Mouse (Mus musculus) hindbrain, embryonic 13.5 days (tissue): Measurements from ENCODE around the gene Prss46. TPM values are rescaled to one million over a fixed set of nuclear protein-coding genes. Genes with fewer than 3 reads are reported as not detected.
"Not testable (repeated sequence)": the region's sequence is repeated elsewhere in the genome, so short reads cannot be mapped to it uniquely, and the experiment has no call there.

Source experiments
- ATAC-seq: fragments of 200-750 bp; cut with Nextera tagmentation; 2 replicates; pipeline ENCODE4 v1.8.0; 2017; ENCODE audit warnings: moderate TSS enrichment; ENCODE audit not compliant: low FRiP score
- H3K27ac ChIP-seq: fragments of 300-500 bp; sonication (generic); 2 replicates; pipeline ENCODE4 v1.5.1; 2015; ENCODE audit warnings: inconsistent platforms, mild to moderate bottlenecking, moderate library complexity
- H3K27me3 ChIP-seq: fragments of 300-500 bp; sonication (generic); 2 replicates; pipeline ENCODE4 v1.6.1; 2015; ENCODE audit warnings: mild to moderate bottlenecking, inconsistent platforms
- H3K36me3 ChIP-seq: fragments of 300-500 bp; sonication (generic); 2 replicates; pipeline ENCODE4 v1.6.1; 2015; ENCODE audit warnings: mild to moderate bottlenecking, inconsistent platforms
- H3K4me1 ChIP-seq: fragments of 300-500 bp; sonication (generic); replicated peaks from 2 replicates; pipeline ENCODE4 v1.6.1; 2015; ENCODE audit warnings: inconsistent platforms
- H3K4me2 ChIP-seq: fragments of 300-500 bp; sonication (generic); 2 replicates; pipeline ENCODE4 v1.6.1; 2015; ENCODE audit warnings: inconsistent platforms, mild to moderate bottlenecking, moderate library complexity
- H3K4me3 ChIP-seq: fragments of 300-500 bp; sonication (generic); 2 replicates; pipeline ENCODE4 v1.5.1; 2015; ENCODE audit warnings: mild to moderate bottlenecking, inconsistent platforms
- H3K9ac ChIP-seq: fragments of 300-500 bp; sonication (generic); 2 replicates; pipeline ENCODE4 v1.6.1; 2015; ENCODE audit warnings: mild to moderate bottlenecking, inconsistent platforms
- H3K9me3 ChIP-seq: fragments of 300-500 bp; sonication (generic); 2 replicates; pipeline ENCODE4 v1.6.1; 2016; ENCODE audit warnings: inconsistent platforms
- WGBS: fragments of 180-500 bp; shearing (Covaris S2); methylation state at CpG from one replicate; pipeline ENCODE4 v1.1.7; 2015; 5-methylcytosine and 5-hydroxymethylcytosine counted together
- polyA plus RNA-seq: library from polyadenylated mRNA; unstranded; fragments of >200 nt; fragmentation: Nextera tagmentation; extraction: Ambion mirVana; gene quantifications from 2 replicates; pipeline ENCODE4 v1.2.1, GENCODE M21; 2015

Prss46 gene
- not detected in 2 replicates for polyA plus RNA-seq

DNA sequence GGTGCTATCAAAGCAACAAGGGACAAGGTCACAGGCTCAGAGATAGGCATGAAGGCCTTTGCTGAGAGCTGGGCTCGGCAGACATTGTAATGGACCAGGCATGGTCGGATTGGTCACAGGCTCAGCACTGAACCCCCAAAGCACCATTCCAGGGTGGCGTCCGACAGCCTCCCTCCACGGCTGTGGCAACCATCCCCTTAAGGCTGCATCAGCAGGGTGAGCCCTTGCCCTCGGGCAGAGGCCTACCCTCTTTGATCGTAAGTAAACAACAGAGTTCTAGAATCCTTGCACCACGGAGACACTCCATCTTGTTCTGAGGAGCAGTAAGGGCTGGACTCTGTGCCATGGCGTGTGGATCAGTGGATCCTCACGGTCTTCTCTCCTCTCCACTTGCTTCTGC, at the start of gene Prss46:
Gene Prss46, plus strand, starts transcription at position 301 of the 400 bp plus-strand sequence.
- H3K4me2 ChIP-seq: no peak within 1 kb of the TSS
- ATAC-seq: no peak
- no peaks in the 10 kb centered on the region for H3K27me3 ChIP-seq
- 86% methylated on average over 10 of the region's 10 CpGs for WGBS
- H3K4me1 ChIP-seq: 0 out of 2 replicates have a peak, but pooled peaks cover 2% of the 10 kb centered on the region
- H3K9me3 ChIP-seq: no peaks in the 10 kb centered on the region
- no peak within 1 kb of the TSS for H3K9ac ChIP-seq
- no peaks in the 10 kb centered on the region for H3K36me3 ChIP-seq
- no peak within 1 kb of the TSS for H3K27ac ChIP-seq
- H3K4me3 ChIP-seq: no peak within 1 kb of the TSS

DNA sequence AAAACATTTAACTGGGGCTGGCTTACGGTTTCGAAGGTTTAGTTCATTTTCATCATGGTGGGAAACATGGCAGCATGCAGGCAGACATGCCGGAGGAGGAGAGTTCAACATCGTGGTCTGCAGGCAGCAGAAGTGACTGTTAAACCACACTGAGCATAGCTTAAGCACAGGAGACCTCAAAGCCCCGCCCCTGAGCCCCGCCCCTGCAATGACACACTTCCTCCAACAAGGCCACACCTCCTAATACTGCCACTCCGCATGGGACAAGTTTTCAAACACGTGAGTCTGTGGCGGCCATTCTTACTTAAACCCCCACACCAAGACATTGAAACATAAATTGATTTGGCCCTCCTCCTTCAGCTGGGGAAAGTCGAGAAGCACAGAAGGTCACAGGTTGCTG, 47.3 kb upstream of the Prss46 start:
- H3K4me1 ChIP-seq: no peaks in the 10 kb centered on the region
- no peak overlapping the region for H3K27ac ChIP-seq
- H3K4me3 ChIP-seq: no peak overlapping the region
- no peak overlapping the region for H3K9ac ChIP-seq
- no peaks in the 10 kb centered on the region for H3K36me3 ChIP-seq
- no peaks in the 10 kb centered on the region for H3K27me3 ChIP-seq
- no peak for ATAC-seq
- WGBS: 84% methylated on average over 10 of the region's 10 CpGs
- no peaks in the 10 kb centered on the region for H3K9me3 ChIP-seq
- H3K4me2 ChIP-seq: no peak overlapping the region

DNA sequence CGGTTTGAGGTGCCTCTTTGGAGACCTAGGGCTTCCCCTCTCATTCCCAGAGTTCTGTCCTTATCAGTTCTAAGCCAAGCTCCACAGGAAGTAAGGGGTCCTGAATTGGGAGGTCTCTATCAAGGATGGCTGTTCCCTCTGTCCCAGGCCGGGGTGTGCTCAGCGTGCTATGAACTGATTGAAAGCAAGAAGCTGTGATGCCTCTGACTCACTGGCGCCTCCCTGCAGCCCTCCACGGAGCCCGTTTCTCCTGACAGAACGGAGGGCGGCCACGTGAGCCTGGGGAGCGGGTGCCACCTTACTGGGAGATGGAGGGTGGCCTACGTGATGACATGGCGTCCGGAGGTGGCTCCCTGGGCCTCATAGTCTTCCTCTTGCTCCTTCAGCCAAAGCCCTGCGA, 46.4 kb upstream of the Prss46 start, which contains the start of gene Prss42:
Gene Prss42, plus strand, starts transcription at position 301 of the 400 bp plus-strand sequence.
- H3K9me3 ChIP-seq: no peaks in the 10 kb centered on the region
- 94% methylated on average over 14 of the region's 14 CpGs for WGBS
- H3K36me3 ChIP-seq: no peaks in the 10 kb centered on the region
- no peak within 1 kb of the TSS for H3K9ac ChIP-seq
- no peaks in the 10 kb centered on the region for H3K4me1 ChIP-seq
- H3K4me2 ChIP-seq: no peak within 1 kb of the TSS
- no peaks in the 10 kb centered on the region for H3K27me3 ChIP-seq
- ATAC-seq: no peak
- H3K27ac ChIP-seq: no peak within 1 kb of the TSS
- no peak within 1 kb of the TSS for H3K4me3 ChIP-seq

DNA sequence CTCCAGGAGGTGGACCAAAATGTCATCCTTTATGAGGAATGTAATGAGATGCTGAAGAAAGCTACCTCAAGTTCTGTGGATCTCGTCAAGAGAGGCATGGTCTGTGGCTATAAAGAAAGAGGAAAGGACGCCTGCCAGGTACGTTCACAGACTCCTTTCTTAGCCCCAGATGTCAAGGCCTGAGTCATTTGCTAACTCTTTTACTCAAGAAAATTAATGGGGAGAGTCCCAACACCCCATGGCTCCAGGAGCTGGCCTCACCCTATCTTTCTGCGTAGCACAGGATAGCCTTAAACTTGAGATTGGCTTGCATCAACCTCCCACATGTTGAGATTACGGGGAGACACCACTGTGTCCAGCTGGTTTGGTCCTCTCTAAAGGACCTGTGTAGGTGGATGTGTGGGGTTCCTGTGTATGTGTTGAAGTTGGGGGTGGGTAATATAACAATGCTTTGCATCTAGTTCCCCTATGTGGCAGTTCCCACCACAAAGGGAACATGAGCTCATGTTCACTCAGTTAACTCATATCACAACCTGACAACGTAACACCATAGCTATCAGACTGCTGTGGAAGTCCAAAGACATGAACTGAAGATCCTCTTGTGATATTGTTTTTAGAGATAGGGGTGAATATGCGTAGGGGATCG, 43.3 kb upstream of the Prss46 start:
- WGBS: 96% methylated on average over 8 of the region's 8 CpGs
- H3K9ac ChIP-seq: no peak overlapping the region
- no peak overlapping the region for H3K4me3 ChIP-seq
- no peaks in the 10 kb centered on the region for H3K4me1 ChIP-seq
- no peak for ATAC-seq
- no peaks in the 10 kb centered on the region for H3K36me3 ChIP-seq
- H3K27me3 ChIP-seq: no peaks in the 10 kb centered on the region
- no peak overlapping the region for H3K27ac ChIP-seq
- no peak overlapping the region for H3K4me2 ChIP-seq
- no peaks in the 10 kb centered on the region for H3K9me3 ChIP-seq

DNA sequence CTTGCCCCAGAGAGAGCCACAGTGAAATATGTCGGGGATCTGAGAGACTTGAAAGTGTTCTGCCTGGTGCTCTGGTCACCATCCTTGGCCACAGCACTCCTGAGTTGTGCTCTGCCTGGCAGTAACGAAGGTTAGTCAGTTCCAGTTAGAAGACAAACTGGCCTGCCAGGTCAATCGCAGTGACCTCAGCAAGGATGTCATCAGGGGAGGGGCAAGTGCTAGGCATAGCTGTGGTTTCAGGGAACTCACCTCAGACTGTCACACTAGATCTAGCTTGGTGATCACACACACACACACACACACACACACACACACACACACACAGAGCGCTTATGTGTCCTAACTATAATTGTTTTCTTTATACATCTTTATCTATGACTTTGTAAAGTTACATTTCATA, 41.0 kb upstream of the Prss46 start:
- WGBS: 75% methylated on average over 4 of the region's 4 CpGs
- Histone ChIP-seq H3K9ac (no peak overlapping the region), H3K4me2 (no peak overlapping the region), H3K4me1 (no peaks in the 10 kb centered on the region), H3K36me3 (no peaks in the 10 kb centered on the region), H3K4me3 (no peak overlapping the region), H3K27me3 (no peaks in the 10 kb centered on the region), H3K27ac (no peak overlapping the region), H3K9me3 (no peaks in the 10 kb centered on the region)
- ATAC-seq: no peak

DNA sequence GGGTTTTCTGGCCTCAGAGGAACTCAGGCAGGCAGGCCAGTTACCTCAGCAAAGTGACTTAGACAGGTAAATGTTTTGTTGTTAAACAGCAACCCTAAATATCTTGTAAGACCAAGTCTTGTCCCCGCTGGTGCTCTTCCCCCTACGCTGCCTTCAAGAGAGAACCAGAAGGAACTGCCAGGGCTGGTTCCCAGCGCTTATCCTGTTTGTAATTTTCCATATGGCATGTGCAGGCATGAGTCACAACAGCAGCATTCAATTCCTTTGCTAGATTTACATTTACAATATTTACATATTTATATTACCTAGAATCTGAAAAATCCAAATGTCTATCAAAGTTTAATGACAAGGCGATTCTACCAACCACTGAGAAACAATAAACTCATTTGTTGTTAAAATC, 34.3 kb upstream of the Prss46 start:
- H3K9ac ChIP-seq: no peak overlapping the region
- no peaks in the 10 kb centered on the region for H3K9me3 ChIP-seq
- no peak overlapping the region for H3K4me3 ChIP-seq
- ATAC-seq: no peak
- H3K27me3 ChIP-seq: no peaks in the 10 kb centered on the region
- no peaks in the 10 kb centered on the region for H3K4me1 ChIP-seq
- 88% methylated on average over 4 of the region's 4 CpGs for WGBS
- H3K4me2 ChIP-seq: no peak overlapping the region
- no peak overlapping the region for H3K27ac ChIP-seq
- H3K36me3 ChIP-seq: no peaks in the 10 kb centered on the region

DNA sequence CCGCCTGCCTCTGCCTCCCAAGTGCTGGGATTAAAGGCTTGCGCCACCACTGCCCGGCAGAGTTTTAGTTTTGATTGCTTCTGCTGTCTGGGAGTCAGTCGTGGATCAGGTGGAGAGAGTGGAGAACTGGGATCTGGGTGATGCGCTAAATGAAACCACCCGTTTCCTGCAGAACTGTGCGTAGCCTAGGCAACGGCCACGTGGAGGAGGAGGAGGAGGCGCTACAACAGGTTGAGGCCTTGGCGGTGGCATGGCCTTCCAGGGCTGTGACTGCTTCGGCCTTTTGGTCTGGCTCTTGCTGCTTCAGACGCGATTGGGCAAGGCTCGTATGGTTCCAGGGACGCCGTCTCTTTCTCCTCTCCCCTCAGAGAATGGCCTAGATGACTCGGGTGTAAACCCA, 30.5 kb upstream of the Prss46 start, which contains the start of gene Prss44:
Gene Prss44, plus strand, starts transcription at position 206 of the 400 bp plus-strand sequence.
- Histone ChIP-seq H3K4me1 (no peaks in the 10 kb centered on the region), H3K36me3 (no peaks in the 10 kb centered on the region), H3K9me3 (no peaks in the 10 kb centered on the region), H3K27me3 (peaks cover 4% of the 10 kb centered on the region; the same call in 1 of the 2 replicates), H3K27ac (no peak within 1 kb of the TSS), H3K4me2 (no peak within 1 kb of the TSS), H3K9ac (no peak within 1 kb of the TSS), H3K4me3 (no peak within 1 kb of the TSS)
- ATAC-seq: no peak
- WGBS: 61% methylated on average over 18 of the region's 18 CpGs

DNA sequence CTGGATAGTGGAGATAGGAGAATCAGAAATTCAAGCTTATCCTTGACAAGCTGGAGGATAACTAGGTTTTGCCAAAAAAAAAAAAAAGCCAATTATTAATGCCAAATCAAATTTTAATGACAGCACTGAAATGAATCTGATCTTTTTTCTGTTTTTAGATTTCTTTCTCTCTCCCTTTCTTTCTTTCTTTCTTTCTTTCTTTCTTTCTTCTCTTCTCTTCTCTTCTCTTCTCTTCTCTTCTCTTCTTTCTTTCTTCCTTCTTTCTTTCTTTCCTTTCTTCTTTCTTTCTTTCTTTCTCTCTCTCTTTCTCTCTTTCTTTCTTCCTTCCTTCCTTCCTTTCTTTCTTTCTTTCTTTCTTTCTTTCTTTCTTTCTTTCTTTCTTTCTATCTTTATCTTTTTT, 23.8 kb upstream of the Prss46 start:
- not testable (repeated sequence) for H3K9me3 ChIP-seq, H3K4me3 ChIP-seq, H3K27ac ChIP-seq, H3K4me2 ChIP-seq, ATAC-seq, H3K4me1 ChIP-seq, H3K27me3 ChIP-seq, H3K9ac ChIP-seq, H3K36me3 ChIP-seq

DNA sequence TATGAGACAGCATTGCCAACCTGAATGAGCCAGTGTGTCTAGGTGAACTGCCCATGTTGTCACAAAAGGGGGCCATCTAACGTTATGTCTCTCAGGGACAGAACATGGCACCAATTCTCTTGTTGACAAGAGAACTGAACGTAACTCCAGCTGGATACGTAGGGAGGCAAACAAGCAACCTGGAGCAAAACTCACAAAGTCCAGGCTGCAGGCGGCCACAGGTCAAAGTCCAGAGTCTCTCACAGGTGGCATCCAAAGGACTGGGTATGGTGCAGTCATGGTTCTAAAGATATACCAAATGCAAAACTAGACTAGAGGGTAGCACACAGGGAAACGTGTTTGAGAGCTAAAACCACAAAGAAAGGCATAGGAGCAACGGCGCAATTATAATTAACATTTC, 22.9 kb upstream of the Prss46 start:
- no peaks in the 10 kb centered on the region for H3K4me1 ChIP-seq
- H3K36me3 ChIP-seq: no peaks in the 10 kb centered on the region
- H3K9me3 ChIP-seq: no peaks in the 10 kb centered on the region
- 83% methylated on average over 7 of the region's 7 CpGs for WGBS
- H3K4me3 ChIP-seq: no peak overlapping the region
- H3K27me3 ChIP-seq: peaks cover 8% of the 10 kb centered on the region; the same call in 1 of the 2 replicates
- H3K9ac ChIP-seq: no peak overlapping the region
- no peak for ATAC-seq
- H3K4me2 ChIP-seq: no peak overlapping the region
- H3K27ac ChIP-seq: no peak overlapping the region

DNA sequence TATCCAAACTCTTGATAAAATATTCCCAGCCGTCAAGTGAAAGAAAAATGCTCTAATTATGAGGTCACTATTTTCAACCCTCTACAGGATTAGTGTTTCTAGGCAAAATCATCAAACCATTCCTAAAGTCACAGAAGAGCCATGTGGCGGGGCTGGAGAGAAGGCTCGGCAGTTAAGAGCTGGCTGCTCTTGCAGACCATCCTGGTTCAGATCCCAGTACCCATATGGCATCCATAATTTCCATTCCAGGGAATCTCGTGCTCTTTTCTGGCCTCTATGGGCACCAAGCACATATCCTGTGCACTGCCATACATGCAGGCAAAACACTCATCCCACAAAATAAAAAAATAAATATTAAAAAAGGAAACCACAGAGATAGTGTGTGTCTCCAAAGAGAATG, 18.9 kb upstream of the Prss46 start:
- no peak for ATAC-seq
- WGBS: 84% methylated on average over 4 of the region's 4 CpGs
- Histone ChIP-seq H3K36me3 (no peaks in the 10 kb centered on the region), H3K27ac (no peak overlapping the region), H3K27me3 (0 out of 2 replicates have a peak, but pooled peaks cover 4% of the 10 kb centered on the region), H3K4me3 (no peak overlapping the region), H3K9ac (no peak overlapping the region), H3K4me2 (no peak overlapping the region), H3K9me3 (no peaks in the 10 kb centered on the region), H3K4me1 (no peaks in the 10 kb centered on the region)

DNA sequence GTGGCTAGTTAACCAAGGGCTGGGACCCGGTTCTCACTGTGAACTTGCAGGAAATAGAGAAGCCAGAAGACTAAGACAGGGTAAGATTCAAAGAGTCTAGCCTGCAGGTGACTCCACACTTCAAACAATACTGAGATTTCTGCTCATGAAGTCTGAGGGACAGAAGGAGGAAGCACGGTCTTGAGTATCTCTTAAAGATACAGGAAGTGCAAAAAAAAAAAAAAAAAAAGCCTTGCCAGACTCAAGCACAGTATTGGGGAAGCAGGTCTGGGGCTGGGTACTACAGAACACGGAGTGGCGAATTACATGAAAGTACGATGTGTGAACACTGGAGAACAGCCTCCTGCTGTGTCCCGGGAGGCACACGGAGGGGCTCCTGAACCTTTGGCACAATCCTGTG, 18.5 kb upstream of the Prss46 start:
- Histone ChIP-seq H3K27ac (no peak overlapping the region), H3K9ac (no peak overlapping the region), H3K9me3 (no peaks in the 10 kb centered on the region), H3K4me3 (no peak overlapping the region), H3K4me1 (no peaks in the 10 kb centered on the region), H3K4me2 (no peak overlapping the region), H3K36me3 (no peaks in the 10 kb centered on the region), H3K27me3 (0 out of 2 replicates have a peak, but pooled peaks cover 4% of the 10 kb centered on the region)
- 71% methylated on average over 7 of the region's 7 CpGs for WGBS
- no peak for ATAC-seq

DNA sequence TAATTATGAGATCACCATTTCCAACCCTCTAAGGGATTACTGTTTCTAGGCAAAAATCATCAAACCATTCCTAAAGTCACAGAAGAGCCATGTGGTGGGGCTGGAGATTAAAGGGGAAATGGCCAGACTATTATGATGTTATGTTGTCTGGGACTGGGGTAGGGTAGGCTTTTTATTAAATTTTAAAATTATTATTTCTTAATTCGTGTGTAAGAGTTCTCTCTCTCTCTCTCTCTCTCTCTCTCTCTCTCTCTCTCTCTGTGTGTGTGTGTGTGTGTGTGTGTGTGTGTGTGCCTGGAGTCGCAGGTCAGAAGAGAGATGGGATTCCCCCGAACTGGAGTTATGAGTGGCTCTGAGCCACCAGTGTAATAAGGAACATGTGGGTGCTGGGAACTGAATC, 17.9 kb upstream of the Prss46 start, which contains the start of gene Prss43:
Gene Prss43, plus strand, starts transcription at position 301 of the 400 bp plus-strand sequence.
- no peak within 1 kb of the TSS for H3K4me3 ChIP-seq
- WGBS: 83% methylated on average over 3 of the region's 3 CpGs
- H3K27ac ChIP-seq: no peak within 1 kb of the TSS
- H3K36me3 ChIP-seq: no peaks in the 10 kb centered on the region
- H3K4me2 ChIP-seq: no peak within 1 kb of the TSS
- ATAC-seq: no peak
- H3K4me1 ChIP-seq: no peaks in the 10 kb centered on the region
- 0 out of 2 replicates have a peak, but pooled peaks cover 4% of the 10 kb centered on the region for H3K27me3 ChIP-seq
- H3K9ac ChIP-seq: no peak within 1 kb of the TSS
- no peaks in the 10 kb centered on the region for H3K9me3 ChIP-seq

DNA sequence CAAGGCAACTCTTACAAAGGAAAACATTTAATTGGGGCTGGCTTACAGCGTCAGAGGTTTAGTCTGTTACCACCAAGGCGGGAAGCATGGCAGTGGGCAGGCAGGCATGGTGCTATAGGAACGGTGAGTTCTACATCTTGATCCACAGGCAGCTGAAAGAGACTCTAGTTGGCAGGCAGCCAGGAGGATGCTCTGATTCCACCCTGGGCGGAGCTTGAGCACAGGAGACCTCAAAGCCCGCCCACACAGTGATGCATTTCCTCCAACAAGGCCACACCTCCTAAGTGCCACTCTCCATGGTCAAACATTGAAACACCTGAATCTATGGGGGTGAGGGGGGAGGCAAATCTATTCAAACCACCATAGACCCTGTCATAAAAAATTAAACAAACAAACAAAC, 11.3 kb upstream of the Prss46 start:
- H3K27me3 ChIP-seq: no peaks in the 10 kb centered on the region
- H3K4me1 ChIP-seq: no peaks in the 10 kb centered on the region; the same call in 1 of the 2 replicates
- H3K9ac ChIP-seq: no peak overlapping the region
- no peak overlapping the region for H3K27ac ChIP-seq
- ATAC-seq: no peak
- no peak overlapping the region for H3K4me3 ChIP-seq
- no peaks in the 10 kb centered on the region for H3K36me3 ChIP-seq
- no peaks in the 10 kb centered on the region for H3K9me3 ChIP-seq
- no peak overlapping the region for H3K4me2 ChIP-seq
- WGBS: 78% methylated on average over 5 of the region's 5 CpGs
